Mouse (Mus musculus): Measurements from ENCODE around the gene Ubl4b.

The Ubl4b gene

GRCm38 (mm10) chr3:107528401-107529118, 26.3 kb downstream of the Ubl4b start:
- no peak for DNase-seq (ENCODE audit: extremely low spot score, low read depth, low spot score)

GRCm38 (mm10) chr3:107524547-107524946, 30.3 kb downstream of the Ubl4b start:
- DNase-seq (ENCODE audit: extremely low spot score, low read depth, low spot score) = no peak

- DNase-seq (ENCODE audit: extremely low spot score, low read depth, low spot score) = no peak
Observed at GRCm38 (mm10) chr3:107520931-107521330, 33.9 kb downstream of the Ubl4b start.

DNA sequence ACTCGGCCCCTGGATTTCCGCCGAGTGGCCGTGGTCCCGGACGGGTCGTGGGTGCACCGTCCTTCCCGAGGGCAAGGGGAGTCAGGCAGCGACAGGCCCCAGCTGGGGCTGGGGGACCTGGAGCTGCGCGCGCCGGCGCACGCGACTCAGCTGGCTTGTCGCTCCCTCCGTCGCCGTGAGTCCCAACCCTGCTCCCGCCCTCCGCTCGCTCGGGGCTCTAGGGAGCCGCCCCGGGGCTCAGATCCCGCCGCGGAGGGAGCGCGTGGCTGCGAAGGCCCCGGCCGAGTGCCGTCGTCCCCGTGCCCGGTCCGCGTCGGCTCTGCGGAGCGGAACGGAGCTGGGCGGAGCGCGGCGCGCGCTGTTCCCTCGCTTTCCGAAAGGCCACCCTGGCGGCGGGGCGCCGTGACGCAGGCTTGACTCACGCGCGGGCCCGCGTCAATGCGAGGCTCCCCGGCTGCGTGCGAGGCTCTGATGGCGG, 37.2 kb downstream of the Ubl4b start, which contains the start of gene Slc6a17:
Gene Slc6a17, minus strand, starts transcription at position 388 of the 478 bp plus-strand sequence.
- no peak for DNase-seq (ENCODE audit: extremely low spot score, low read depth, low spot score)

- no peak for DNase-seq (ENCODE audit: extremely low spot score, low read depth, low spot score)
Observed at GRCm38 (mm10) chr3:107516776-107517630, 37.9 kb downstream of the Ubl4b start.

GRCm38 (mm10) chr3:107515989-107516388, 38.9 kb downstream of the Ubl4b start:
- no peak for DNase-seq (ENCODE audit: extremely low spot score, low read depth, low spot score)

DNA sequence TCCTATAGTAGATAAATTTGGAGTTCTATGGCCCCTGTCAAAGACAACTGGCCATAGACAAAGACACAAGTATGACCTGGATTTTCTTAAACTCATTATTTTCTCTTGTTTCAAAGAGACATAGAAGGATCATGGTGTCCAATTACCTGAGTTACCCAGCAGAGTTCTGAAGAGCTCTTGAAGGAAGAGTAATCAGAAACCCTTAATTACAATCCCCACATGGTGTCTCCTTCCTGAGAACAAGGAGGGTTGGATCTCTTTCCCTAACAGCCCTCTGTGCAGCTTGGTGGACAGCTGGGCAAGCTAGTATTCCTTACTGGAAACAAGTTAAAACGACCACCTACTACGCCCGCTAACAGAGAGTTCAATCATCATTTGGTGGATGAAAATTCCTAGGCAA, 43.5 kb downstream of the Ubl4b start:
- no peak for DNase-seq (ENCODE audit: extremely low spot score, low read depth, low spot score)

- no peak for DNase-seq (ENCODE audit: extremely low spot score, low read depth, low spot score)
Observed at GRCm38 (mm10) chr3:107508696-107509095, 46.2 kb downstream of the Ubl4b start.

DNA sequence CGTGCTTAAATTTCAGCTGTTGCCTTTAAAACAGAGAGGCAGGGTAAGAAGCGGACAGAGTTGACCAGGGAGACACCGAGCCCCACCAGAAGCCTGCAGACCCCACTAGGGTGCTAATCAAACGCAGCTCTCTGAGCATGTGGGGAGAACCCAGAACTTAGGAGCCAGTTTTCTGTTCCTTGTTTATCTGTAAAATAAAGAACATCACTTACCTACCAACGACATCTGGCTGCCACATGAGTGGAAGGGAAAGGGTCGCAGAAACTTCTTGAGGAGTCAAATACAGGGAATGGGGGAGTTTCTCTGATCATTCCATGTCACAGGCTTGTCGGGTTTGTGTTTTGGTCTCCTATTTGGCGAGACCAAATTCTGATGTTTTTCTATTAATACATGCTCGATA, 46.9 kb downstream of the Ubl4b start:
- DNase-seq (ENCODE audit: extremely low spot score, low read depth, low spot score) = no peak

GRCm38 (mm10) chr3:107506531-107506930, 48.3 kb downstream of the Ubl4b start:
- no peak for DNase-seq (ENCODE audit: extremely low spot score, low read depth, low spot score)

DNA sequence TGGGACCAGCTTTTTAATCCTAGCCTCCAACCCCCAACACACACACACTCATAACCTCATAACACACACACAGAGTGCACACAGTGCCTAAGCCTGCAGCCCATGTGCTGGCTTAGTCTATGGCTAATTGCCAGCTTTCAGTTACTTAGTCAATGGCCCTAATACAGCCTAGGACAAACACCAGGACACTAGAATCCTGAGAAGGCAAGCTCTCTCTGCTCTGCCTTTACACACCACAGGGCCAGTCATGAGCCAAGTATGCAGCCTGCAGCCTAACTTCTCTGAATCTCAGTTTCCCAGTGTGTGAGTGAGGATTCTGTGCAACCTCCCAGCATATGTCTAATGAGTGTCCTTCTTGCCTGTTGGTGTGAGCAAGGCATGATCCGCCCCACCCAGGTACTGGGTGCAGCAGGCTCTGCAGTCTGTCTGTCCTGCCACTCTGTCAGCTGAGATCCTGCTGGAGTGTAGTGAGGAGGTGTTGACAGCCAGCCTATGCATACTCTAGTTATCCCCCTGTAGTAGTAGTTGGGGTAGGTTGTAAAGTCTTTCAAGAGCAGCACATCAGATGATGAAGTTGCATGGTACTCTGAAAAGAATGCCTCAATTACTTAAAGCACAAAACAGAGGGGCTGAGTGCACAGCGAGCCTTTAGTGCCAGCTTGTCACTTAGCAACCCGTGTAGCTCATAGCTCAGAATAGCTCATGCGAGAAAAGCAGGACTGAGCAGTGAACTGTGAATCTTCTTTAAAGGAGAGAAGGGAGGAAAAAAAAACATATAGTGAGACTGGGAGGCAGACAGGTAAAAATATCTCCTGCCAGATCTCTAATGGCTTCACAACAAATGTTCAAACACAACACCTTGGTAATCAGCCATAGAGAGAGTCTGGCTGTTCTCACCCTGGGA, 49.2 kb downstream of the Ubl4b start:
- DNase-seq (ENCODE audit: extremely low spot score, low read depth, low spot score) = no peak

DNA sequence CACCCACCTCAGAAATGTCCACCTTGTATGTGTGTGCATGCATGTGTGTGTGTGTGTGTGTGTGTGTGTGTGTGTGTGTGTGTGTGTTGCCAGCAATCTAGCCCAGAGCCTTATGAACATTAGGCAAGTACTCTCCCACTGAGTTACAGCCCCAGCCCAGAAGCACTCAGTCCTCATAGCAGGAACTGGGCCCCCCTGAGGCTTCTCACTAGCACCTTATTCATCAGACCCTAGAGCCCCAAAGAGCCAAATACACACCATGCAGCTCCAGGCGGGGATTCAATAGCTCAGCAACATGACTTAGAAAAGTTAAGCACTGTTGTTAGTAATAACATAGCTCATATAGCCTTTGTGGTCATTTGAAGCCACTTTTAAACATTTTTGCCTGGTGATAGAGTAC, 50.3 kb downstream of the Ubl4b start:
- DNase-seq (ENCODE audit: extremely low spot score, low read depth, low spot score) = no peak

- DNase-seq (ENCODE audit: extremely low spot score, low read depth, low spot score) = no peak
Observed at GRCm38 (mm10) chr3:107503716-107504115, 51.2 kb downstream of the Ubl4b start.

Measured in hindlimb bud, embryonic 11.5 days (tissue).